Mouse (Mus musculus) lung, embryonic 14.5 days (tissue): ENCODE results near the gene Fggy. TPM values are rescaled to one million over a fixed set of nuclear protein-coding genes. Genes with fewer than 3 reads are reported as not detected.

Source experiments
- ATAC-seq: fragments of 200-750 bp; cut with Nextera tagmentation; 2 replicates; pipeline ENCODE4 v1.8.0; 2017; ENCODE audit warnings: mild to moderate bottlenecking, moderate TSS enrichment, moderate library complexity; ENCODE audit not compliant: insufficient read depth
- DNase-seq: peaks from one replicate; pipeline ENCODE4 v3.0.0-alpha.2; 2015
- H3K27ac ChIP-seq: fragments of 300-500 bp; sonication (generic); 2 replicates; pipeline ENCODE4 v1.5.1; 2014; ENCODE audit warnings: low read depth, mild to moderate bottlenecking, moderate library complexity
- H3K27me3 ChIP-seq: fragments of 300-500 bp; sonication (generic); 2 replicates; pipeline ENCODE4 v1.6.1; 2014; ENCODE audit warnings: low read length, control low read depth; ENCODE audit not compliant: insufficient read depth
- H3K36me3 ChIP-seq: fragments of 300-500 bp; sonication (generic); 2 replicates; pipeline ENCODE4 v1.6.1; 2014; ENCODE audit warnings: control low read depth; ENCODE audit not compliant: insufficient read depth
- H3K4me1 ChIP-seq: fragments of 300-500 bp; sonication (generic); 2 replicates; pipeline ENCODE4 v1.6.1; 2014; ENCODE audit warnings: antibody characterized with exemption, control low read depth; ENCODE audit not compliant: insufficient read depth
- H3K4me2 ChIP-seq: fragments of 300-500 bp; sonication (generic); 2 replicates; pipeline ENCODE4 v1.6.1; 2014; ENCODE audit warnings: mild to moderate bottlenecking
- H3K4me3 ChIP-seq: fragments of 300-500 bp; sonication (generic); 2 replicates; pipeline ENCODE4 v1.5.1; 2014; ENCODE audit warnings: low read depth, low read length
- H3K9ac ChIP-seq: fragments of 300-500 bp; sonication (generic); 2 replicates; pipeline ENCODE4 v1.6.1; 2014
- H3K9me3 ChIP-seq: fragments of 300-500 bp; sonication (generic); 2 replicates; pipeline ENCODE4 v1.6.1; 2016; ENCODE audit warnings: low read depth, low read length, control low read depth
- CTCF ChIP-seq: IDR thresholded peaks from 2 replicates; pipeline ENCODE4 v1.5.1; 2016; ENCODE audit warnings: antibody characterized with exemption, low read depth
- WGBS: fragments of 180-500 bp; shearing (Covaris S2); extraction: QIAGEN DNeasy Blood & Tissue Kit; methylation state at CpG from one replicate; pipeline ENCODE4 v1.1.7; 2014; 5-methylcytosine and 5-hydroxymethylcytosine counted together
- polyA plus RNA-seq: library from polyadenylated mRNA; unstranded; fragments of >200 nt; fragmentation: Nextera tagmentation; extraction: Ambion mirVana; gene quantifications from 2 replicates; pipeline ENCODE4 v1.2.1, GENCODE M21; 2014

The Fggy gene
- polyA plus RNA-seq, 1 experiment from 2014 or later = 9.8 TPM

- no peak overlapping the region for H3K9ac ChIP-seq
- no peak overlapping the region for H3K4me2 ChIP-seq
- H3K4me1 ChIP-seq = 0 out of 2 replicates have a peak, but pooled peaks cover 4% of the 10 kb centered on the region
- H3K27me3 ChIP-seq = no peaks in the 10 kb centered on the region
- 90% methylated on average over 2 of the region's 2 CpGs for WGBS
- DNase-seq (no peak), ATAC-seq (no peak)
- no peaks in the 10 kb centered on the region for H3K9me3 ChIP-seq
- no peak for TF ChIP-seq CTCF
- H3K36me3 ChIP-seq = no peaks in the 10 kb centered on the region
- no peak overlapping the region for H3K27ac ChIP-seq
- H3K4me3 ChIP-seq = no peak overlapping the region
These were observed 169.1 kb downstream of the Fggy start for GRCm38 (mm10) chr4:95726361-95726760.

GRCm38 (mm10) chr4:95729142-95729826, 172.0 kb downstream of the Fggy start:
- ATAC-seq (no peak), DNase-seq (peak; percentile 33)
- Histone ChIP-seq H3K4me1 (peaks cover 10% of the 10 kb centered on the region; the same call in 1 of the 2 replicates), H3K27me3 (no peaks in the 10 kb centered on the region), H3K4me2 (no peak overlapping the region), H3K9me3 (no peaks in the 10 kb centered on the region), H3K9ac (no peak overlapping the region), H3K36me3 (no peaks in the 10 kb centered on the region), H3K4me3 (no peak overlapping the region), H3K27ac (no peak overlapping the region; the same call in 1 of the 2 replicates)
- 42% methylated on average over 3 of the region's 3 CpGs for WGBS
- TF ChIP-seq CTCF = no peak

- ATAC-seq (no peak), DNase-seq (no peak)
- WGBS = 89% methylated on average over 2 of the region's 2 CpGs
- H3K4me2 ChIP-seq = no peak overlapping the region
- no peaks in the 10 kb centered on the region for H3K36me3 ChIP-seq
- no peak overlapping the region for H3K9ac ChIP-seq
- H3K9me3 ChIP-seq = no peaks in the 10 kb centered on the region
- H3K4me1 ChIP-seq = peaks cover 10% of the 10 kb centered on the region; the same call in 1 of the 2 replicates
- TF ChIP-seq CTCF = no peak
- no peaks in the 10 kb centered on the region for H3K27me3 ChIP-seq
- no peak overlapping the region for H3K27ac ChIP-seq
- H3K4me3 ChIP-seq = no peak overlapping the region
These were observed 173.8 kb downstream of the Fggy start for GRCm38 (mm10) chr4:95731110-95731509.

- Histone ChIP-seq H3K4me1 (peaks cover 15% of the 10 kb centered on the region; the same call in 1 of the 2 replicates), H3K27ac (peak overlapping the region; percentile 45), H3K36me3 (no peaks in the 10 kb centered on the region), H3K4me3 (no peak overlapping the region), H3K9ac (no peak overlapping the region), H3K4me2 (no peak overlapping the region), H3K27me3 (no peaks in the 10 kb centered on the region), H3K9me3 (no peaks in the 10 kb centered on the region)
- ATAC-seq (peak; percentile 63), DNase-seq (peak; percentile 60)
- TF ChIP-seq CTCF = no peak
- 30% methylated on average over 6 of the region's 6 CpGs for whole genome bisulfite sequencing
These were observed 176.3 kb downstream of the Fggy start for GRCm38 (mm10) chr4:95733397-95734249.

- Histone ChIP-seq H3K9ac (no peak overlapping the region), H3K9me3 (no peaks in the 10 kb centered on the region), H3K36me3 (no peaks in the 10 kb centered on the region), H3K27ac (no peak overlapping the region), H3K27me3 (no peaks in the 10 kb centered on the region), H3K4me2 (no peak overlapping the region), H3K4me3 (no peak overlapping the region), H3K4me1 (peaks cover 11% of the 10 kb centered on the region; the same call in 1 of the 2 replicates)
- ATAC-seq = no peak
- WGBS = 73% methylated on average over 4 of the region's 4 CpGs
- no peak for DNase-seq
- TF ChIP-seq CTCF = no peak
These were observed 178.7 kb downstream of the Fggy start for GRCm38 (mm10) chr4:95735967-95736366.

- no peak for ATAC-seq
- Histone ChIP-seq H3K4me3 (no peak overlapping the region), H3K9me3 (no peaks in the 10 kb centered on the region), H3K9ac (no peak overlapping the region), H3K27ac (no peak overlapping the region), H3K4me1 (peaks cover 11% of the 10 kb centered on the region; the same call in 1 of the 2 replicates), H3K27me3 (no peaks in the 10 kb centered on the region), H3K4me2 (no peak overlapping the region), H3K36me3 (no peaks in the 10 kb centered on the region)
- 38% methylated on average over 2 of the region's 2 CpGs for WGBS
- no peak for DNase-seq
- no peak for TF ChIP-seq CTCF
These were observed 179.4 kb downstream of the Fggy start for GRCm38 (mm10) chr4:95736674-95737073.

- Histone ChIP-seq H3K4me3 (no peak overlapping the region), H3K27me3 (no peaks in the 10 kb centered on the region), H3K9ac (no peak overlapping the region), H3K4me2 (no peak overlapping the region), H3K36me3 (no peaks in the 10 kb centered on the region), H3K9me3 (no peaks in the 10 kb centered on the region), H3K4me1 (peaks cover 11% of the 10 kb centered on the region; the same call in 1 of the 2 replicates), H3K27ac (peak overlapping the region; percentile 13; the same call in 1 of the 2 replicates)
- no peak for TF ChIP-seq CTCF
- 14% methylated on average over 5 of the region's 5 CpGs for WGBS
- ATAC-seq (no peak), DNase-seq (no peak)
These were observed 180.9 kb downstream of the Fggy start for GRCm38 (mm10) chr4:95738179-95738578.
